Mouse (Mus musculus): ENCODE data around the gene Nlrp4b. TPM values are rescaled to one million over a fixed set of nuclear protein-coding genes. Genes with fewer than 3 reads are reported as not detected.

The Nlrp4b gene
- not detected in 4 replicates for total RNA-seq (2023)

GRCm38 (mm10) chr7:10687489-10687888 lies at the start of gene Nlrp4b:
Gene Nlrp4b (plus strand): TSS chr7:10687789.

GRCm38 (mm10) chr7:10754264-10754663 lies 66.7 kb downstream of the Nlrp4b start, which contains the start of gene Vmn1r71:
Gene Vmn1r71 (minus strand): TSS chr7:10754364.

Other genes with a start within 250 kb of the Nlrp4b start
- gene Vmn1r67, start 244.5 kb upstream of the Nlrp4b start, total RNA-seq (2023), result not detected in 4 replicates
- gene Zik1, start 192.4 kb upstream of the Nlrp4b start, total RNA-seq (2023), result 0.26 to 1.0 TPM (median 0.53 TPM) in 4 replicates
- gene Vmn1r68, start 129.3 kb upstream of the Nlrp4b start, total RNA-seq (2023), result not detected in 4 replicates
- not detected in 4 replicates for gene Vmn1r69, start 74.1 kb upstream of the Nlrp4b start, total RNA-seq (2023)
- not detected in 4 replicates for gene Vmn1r70, start 56.3 kb upstream of the Nlrp4b start, total RNA-seq (2023)
- not detected in 4 replicates for gene Vmn1r71, start 66.6 kb downstream of the Nlrp4b start, total RNA-seq (2023)
- not detected in 4 replicates for gene Zscan4b, start 217.3 kb downstream of the Nlrp4b start, total RNA-seq (2023)